Mouse (Mus musculus) stomach, postnatal 0 days (tissue): Measurements from ENCODE around the gene Ptpn9.
"Not testable (repeated sequence)": the region's sequence is repeated elsewhere in the genome, so short reads cannot be mapped to it uniquely, and the experiment has no call there.

Experiments
- CTCF ChIP-seq: IDR thresholded peaks from 2 replicates; pipeline ENCODE4 v1.5.1; 2016; ENCODE audit warnings: antibody characterized with exemption, low read depth, mild to moderate bottlenecking, moderate library complexity
- EP300 ChIP-seq: optimal IDR thresholded peaks from 2 replicates; pipeline ENCODE3; 2016; ENCODE audit warnings: antibody characterized with exemption

DNA sequence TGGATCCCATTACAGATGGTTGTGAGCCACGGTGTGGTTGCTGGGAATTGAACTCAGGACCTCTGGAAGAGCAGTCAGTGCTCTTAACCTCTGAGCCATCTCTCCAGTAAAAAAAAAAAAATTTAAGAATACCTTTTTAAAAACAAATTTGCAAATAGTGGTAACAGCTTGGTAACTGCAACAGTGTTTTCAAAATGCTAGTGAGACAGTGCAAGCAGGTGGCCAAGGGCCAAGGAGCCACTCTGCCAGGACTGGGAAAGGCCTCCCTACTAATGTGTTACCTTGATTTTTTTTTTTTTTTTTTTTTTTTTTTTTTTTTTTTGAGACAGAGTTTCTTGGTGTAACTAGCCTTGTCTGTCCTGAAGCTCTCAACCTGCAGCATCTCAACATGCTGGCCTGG is 2.5 kb downstream of the Ptpn9 start:
- not testable (repeated sequence) for TF ChIP-seq CTCF, EP300
